Mouse (Mus musculus): Measurements from ENCODE around the gene Plpp3. TPM values are rescaled to one million over a fixed set of nuclear protein-coding genes. Genes with fewer than 3 reads are reported as not detected.

Gene Plpp3
- 100 to 1,000 TPM; 147 to 149 TPM for total RNA-seq (2021)
- long read RNA-seq, transcript Plpp3-201 (6 exons, 3,159 nt) = major isoform, 63 of 91 reads
- long read RNA-seq, partial matches to known transcripts = 21 of 91 reads
- long read RNA-seq, other reads (novel, unspliced or antisense) = 7 of 91 reads

DNA sequence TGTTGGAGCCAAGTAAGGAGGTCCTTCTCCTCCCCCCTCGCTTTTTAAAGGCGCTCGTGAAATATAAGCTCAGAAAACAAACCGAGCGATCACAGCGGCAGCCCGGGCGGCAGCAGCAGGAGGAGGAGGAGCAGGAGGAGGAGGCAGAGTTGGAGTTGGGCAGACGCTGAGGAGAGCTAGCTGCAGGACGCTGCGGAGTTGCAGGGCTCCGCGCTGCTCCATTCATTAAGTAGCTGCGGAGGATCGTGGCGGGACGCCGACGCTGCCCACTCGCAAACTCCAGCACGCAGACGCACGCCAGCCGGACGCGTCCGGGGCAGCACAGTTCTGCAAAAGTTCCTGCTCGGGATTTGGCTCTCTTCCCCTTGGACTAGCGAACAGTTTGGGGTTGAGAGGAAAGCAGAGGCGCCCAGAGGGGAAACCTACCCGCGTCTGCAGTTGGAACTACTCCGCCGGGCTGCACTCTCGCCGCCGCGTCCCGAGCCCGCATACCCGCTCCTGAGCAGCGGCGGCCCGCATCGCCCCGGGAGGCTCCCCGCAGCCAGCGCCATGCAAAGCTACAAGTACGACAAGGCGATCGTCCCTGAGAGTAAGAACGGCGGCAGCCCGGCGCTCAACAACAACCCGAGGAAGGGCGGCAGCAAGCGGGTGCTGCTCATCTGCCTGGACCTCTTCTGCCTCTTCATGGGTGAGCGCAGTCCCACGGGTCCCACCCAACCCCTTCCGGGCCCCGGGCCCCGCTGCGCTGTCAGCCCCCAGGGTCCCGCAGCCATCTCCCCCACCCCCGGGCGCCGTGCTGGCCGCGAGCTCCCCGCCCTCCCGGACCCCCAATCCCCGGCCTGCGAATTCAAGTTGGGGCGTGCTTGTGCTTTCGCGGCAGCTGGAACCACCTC is at the start of gene Plpp3:
Gene Plpp3 (plus strand): TSS at position 72 of the 893 bp plus-strand sequence.
- peak; percentile 73 to 83 for DNase-seq (ENCODE audit: low spot score in 2 of 2)

DNA sequence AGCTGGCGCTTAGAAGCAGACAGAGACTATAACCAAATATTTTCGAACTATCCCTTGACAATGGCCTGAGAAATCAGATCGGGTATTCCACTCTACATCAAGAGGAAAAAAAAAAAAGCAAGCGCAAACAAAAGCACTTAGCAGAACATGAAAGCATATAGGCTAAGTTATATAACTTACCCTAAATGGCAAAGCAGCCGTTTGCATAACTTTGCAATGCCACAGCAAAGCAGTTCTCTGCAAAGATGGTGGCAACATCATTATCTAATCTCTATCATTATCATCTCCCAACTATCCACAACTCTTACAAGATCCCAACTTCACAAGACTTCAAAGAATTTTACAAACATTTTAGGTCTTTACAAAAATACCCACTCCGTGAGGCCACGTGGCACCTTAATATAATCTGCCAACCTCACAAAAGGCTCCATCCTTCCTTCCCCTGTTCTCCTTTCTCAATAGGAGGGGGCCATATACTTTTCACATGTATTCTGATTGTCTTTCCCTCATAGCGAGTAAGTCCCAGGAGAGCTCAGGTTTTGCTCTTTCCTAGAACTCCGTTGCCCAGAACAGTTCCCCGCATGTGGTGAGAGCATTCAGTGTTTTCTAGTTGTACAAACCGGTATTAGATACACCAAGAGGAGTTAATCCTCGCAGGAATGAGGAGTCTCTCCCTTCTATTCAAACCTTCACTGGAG is 49.1 kb upstream of the Plpp3 start:
- DNase-seq (ENCODE audit: low spot score in 2 of 2) = no peak

DNA sequence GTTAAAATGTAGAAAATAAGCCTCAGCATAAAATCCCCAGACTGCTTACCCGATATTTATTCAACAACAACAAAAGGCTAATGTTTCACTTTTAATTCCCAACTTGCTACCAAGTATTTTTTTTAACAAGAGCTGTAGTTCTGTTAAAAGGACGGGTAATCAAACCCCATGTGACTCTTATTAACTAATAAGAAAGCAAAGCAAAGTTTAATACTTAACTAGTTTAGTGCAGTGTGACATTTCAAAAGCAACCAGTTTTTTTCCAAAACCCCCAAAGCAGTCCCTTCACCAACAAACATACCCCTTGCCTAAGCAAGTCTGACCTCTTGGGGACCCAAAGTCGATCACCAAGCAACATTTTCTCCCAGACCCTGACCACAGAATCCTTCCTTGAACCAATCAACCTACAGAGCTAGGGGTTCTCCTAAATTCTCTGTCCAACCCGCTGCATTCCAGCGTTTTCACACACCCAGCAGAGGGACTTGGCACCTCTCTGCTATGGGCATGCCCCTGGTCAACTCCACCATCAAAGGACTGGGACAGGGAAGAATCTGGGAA is 48.4 kb upstream of the Plpp3 start:
- DNase-seq (ENCODE audit: low spot score in 2 of 2) = no peak

DNA sequence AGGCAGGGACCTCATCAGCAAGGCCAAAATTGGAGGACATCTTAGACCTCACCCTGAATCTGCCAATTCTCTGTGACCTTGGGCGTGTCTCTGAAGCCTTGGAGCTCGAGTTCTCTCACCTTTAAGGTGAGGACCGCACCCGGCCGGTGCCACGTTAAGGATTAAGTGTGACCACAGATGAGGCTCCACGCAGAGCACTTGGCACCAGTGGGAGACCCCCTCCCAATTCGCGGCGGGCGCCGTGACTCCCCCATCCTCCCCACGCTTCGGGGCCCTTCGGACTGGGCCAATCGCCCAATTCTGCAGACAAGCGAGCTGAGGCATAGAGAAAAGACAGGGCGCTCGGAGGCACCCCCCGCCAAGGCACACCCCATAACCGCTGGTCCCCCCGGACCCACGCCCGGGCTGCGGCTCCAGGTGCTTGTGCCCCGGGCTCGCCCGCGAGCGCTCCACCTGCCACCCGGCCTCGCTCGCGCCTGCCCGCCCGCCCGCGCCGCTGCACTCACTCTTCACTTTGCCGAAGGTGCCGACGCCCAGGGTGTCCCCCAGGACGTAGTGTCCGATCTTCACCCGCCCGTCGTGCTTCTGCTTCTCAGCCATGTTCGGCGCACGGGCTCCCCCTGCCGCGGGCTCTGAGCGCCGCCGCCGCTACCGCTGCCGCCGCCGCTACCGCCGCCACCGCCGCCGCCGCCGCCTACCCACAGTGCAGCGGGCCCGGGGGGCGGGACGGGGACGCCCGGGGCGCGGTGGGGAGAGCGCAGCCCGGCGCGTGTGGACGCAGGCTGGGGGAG is 47.8 kb upstream of the Plpp3 start, which contains the start of gene Prkaa2:
Gene Prkaa2 (minus strand): TSS at position 692 of the 791 bp plus-strand sequence.
- DNase-seq (ENCODE audit: low spot score in 2 of 2) = peak; percentile 75 to 86

DNA sequence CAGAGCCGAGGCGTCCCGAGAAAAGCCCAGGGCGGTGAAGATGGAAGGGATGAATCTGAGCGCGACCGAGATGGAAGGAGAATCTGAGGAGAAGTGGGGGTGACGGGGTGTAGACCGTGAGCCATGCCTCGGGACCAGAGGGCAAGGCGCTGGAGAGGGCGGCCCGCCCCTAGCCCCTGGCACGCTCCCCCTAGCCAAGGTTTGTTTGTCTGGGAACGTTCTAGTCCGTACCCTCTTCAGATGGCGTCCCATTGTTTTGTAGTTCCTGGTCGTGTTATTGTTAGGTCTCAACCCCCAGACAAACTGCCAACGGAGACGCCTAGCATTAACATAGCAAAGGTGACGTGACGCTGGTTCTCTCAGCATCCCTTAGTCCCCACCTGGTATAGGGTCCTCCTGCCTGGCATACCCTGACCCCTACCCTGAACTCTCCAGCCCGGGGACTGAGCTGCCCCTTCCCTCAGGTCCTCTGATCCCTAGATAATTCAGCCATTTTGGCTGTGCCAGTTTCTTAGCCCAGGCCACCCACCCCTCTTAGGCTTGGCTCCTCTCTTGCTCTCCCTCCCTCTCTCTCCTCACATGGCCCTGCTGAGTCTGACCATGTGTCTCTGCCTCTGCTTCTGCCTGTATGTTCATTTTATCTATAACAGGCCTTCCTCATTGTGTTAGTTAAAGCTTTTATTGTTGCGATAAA is 47.0 kb upstream of the Plpp3 start:
- DNase-seq (ENCODE audit: low spot score in 2 of 2) = peak; percentile 28 to 52

DNA sequence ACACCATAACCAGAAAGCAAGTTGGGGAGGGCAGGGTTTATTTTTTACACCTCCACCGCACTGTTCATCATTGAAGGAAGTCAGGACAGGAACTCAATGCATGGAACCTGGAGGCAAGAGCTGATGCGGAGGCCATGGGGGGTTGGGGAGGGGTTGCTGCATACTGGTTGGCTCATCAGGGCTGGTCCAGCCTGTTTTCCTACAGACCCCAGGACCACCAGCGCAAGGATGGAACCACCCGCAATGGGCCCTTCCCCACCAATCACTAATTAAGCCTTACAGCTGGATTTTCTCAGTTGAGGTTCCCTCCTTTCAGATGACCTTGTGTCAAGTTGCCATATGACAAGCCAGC is 46.5 kb upstream of the Plpp3 start:
- no peak for DNase-seq (ENCODE audit: low spot score in 2 of 2)

DNA sequence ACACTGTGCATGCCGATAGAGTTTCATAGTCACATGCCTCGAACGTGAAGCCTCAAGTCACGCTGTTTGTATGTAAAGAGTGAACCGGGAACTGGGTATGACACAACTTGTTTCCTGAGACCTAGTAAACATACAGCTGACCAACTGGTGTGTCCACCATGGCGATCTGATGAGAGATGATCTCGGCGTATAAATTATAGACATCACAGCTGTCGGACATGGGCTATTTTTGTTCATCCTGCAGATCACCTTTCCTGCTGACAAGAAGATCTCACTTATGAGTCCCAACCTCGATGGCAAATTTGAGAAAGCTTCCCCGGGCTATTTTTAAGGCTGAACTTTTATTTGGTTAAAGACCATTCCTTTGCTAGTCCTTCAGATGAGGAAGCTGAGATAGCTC is 45.4 kb upstream of the Plpp3 start:
- no peak for DNase-seq (ENCODE audit: low spot score in 2 of 2)

DNA sequence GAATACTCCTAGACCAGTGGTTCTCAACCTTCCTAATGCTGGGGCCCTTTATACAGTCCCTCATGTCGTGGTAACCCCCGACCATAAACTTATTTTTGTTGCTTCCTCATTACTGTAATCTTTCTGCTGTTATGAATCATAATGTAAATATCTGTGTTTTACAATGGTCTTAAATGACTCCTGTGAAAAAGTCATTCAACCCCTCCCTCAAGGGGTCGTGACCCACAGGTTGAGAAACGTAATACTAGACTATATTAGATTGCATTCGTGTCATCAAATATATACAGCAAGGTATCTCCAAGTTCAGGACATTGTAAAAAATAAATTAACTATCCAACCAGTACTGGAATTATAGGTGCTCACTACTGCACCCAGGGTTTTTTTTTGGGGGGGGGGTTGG is 44.1 kb upstream of the Plpp3 start:
- no peak for DNase-seq (ENCODE audit: low spot score in 2 of 2)

GRCm38 (mm10) chr4:105113468-105113867 is 43.7 kb upstream of the Plpp3 start:
- DNase-seq (ENCODE audit: low spot score in 2 of 2) = no peak

- DNase-seq (ENCODE audit: low spot score in 2 of 2) = no peak
Measured at GRCm38 (mm10) chr4:105121081-105121480, 36.1 kb upstream of the Plpp3 start.

DNA sequence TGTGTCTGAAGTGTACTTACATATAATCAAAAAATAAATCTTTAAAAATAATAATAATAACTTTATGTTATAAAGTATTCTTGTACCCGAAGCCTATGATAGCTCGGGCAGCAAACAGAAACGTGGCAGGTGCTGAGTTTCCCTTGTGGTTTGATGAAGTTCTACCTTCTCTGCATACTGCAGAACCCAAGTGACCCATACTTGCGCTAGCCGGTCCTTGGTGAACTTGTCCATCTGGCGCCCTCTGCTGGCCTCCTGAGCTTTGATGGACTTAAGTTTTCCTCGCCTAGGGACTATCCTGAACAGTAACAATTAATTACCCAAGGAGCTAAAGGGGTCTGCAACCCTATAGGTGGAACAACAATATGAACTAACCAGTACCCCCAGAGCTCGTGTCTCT is 34.7 kb upstream of the Plpp3 start:
- peak; percentile 65 to 68 for DNase-seq (ENCODE audit: low spot score in 2 of 2)

GRCm38 (mm10) chr4:105129212-105129611 is 27.9 kb upstream of the Plpp3 start:
- DNase-seq (ENCODE audit: low spot score in 2 of 2) = no peak

- DNase-seq (ENCODE audit: low spot score in 2 of 2) = no peak
Measured at GRCm38 (mm10) chr4:105131756-105132314, 25.3 kb upstream of the Plpp3 start.

DNA sequence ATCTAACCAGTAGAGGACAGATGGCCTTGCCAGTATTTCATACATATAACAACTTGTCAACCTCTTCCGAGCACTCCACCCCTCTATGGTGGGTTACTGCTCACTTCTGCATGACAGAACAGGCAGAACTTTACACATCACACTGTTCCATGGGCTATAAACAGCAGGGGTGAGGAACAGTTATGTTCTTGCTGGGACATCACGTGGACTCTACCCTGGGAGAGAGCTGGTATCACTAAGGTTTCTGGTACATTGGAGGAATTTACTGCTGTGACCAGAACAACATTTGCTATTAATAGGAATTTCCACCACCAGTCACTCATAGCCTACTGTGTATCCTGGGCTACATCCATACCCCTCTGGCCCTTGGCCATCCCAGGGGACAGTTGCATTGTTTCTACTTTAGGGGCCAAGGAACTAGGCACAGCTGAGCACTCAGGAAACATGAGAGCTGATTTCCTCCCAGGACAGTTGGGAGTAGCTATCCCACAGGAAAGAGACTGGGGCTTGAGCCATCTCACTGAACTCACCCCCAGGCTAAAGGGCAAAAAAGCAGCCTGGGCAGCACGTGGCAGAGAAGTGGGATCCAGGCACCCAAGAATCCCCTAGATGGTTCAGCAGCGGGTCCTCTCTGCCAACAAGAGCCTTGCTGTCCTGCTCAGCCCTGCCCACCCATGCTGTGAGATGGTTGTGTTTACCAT is 23.6 kb upstream of the Plpp3 start:
- no peak for DNase-seq (ENCODE audit: low spot score in 2 of 2)

GRCm38 (mm10) chr4:105149492-105149891 is 7.7 kb upstream of the Plpp3 start:
- no peak for DNase-seq (ENCODE audit: low spot score in 2 of 2)

DNA sequence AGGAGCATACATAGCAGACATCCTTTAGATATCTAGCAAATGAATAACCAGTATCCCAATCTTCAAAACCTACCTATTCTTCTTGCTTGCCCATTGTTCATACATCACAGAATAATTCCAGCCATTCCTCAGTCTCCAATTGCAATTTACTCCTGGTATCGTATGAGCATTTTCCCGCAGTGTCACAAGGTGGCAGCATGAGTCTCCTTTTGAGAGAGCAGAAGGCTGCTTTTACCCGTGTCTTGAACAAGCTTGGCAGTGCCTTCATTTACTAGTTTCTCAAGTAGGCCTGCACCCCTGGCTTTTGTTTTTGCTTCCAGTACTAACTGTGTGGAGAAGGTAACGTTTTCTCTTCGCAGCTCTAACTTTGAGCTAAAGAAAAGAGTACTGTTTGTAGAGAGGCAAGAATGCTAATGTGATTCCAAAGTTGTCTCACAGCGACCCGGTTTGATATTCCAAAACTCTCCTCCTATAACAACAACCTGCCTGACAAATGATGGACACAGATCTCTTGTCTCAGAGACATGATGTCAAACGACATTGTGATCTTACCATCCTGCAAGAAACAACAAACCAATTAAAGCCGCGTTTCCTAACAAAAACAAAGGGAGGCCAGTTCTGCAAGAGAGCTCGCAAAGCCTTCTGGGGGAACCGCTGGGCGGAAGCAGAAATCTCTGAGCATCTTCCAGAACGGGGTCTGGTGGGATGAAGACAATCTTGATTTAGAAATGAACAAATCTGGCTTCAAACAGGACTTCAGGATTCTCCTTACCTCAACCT is 5.0 kb upstream of the Plpp3 start:
- peak; percentile 81 to 86 for DNase-seq (ENCODE audit: low spot score in 2 of 2)

- no peak for DNase-seq (ENCODE audit: low spot score in 2 of 2)
Measured at GRCm38 (mm10) chr4:105153227-105153626, 3.9 kb upstream of the Plpp3 start.

- DNase-seq (ENCODE audit: low spot score in 2 of 2) = no peak
Measured at GRCm38 (mm10) chr4:105156281-105156680, 866 bp upstream of the Plpp3 start.

- DNase-seq (ENCODE audit: low spot score in 2 of 2) = no peak
Measured at GRCm38 (mm10) chr4:105156955-105157275, 232 bp upstream of the Plpp3 start.
